Mouse (Mus musculus) stomach, embryonic 15.5 days (tissue): ENCODE measurements at regions not wholly inside any gene's neighbourhood (a gene's known extent, or its start where the extent isn't known, plus 50 kb on each side); places are given as distances from the start of the nearest gene placed in this dataset.

Experiments used
- ATAC-seq: fragments of 200-750 bp; cut with Nextera tagmentation; 2 replicates; pipeline ENCODE4 v1.8.0; 2017; ENCODE audit warnings: low read depth, moderate number of reproducible peaks, moderate TSS enrichment; ENCODE audit not compliant: insufficient read depth, low FRiP score
- H3K27ac ChIP-seq: fragments of 300-500 bp; sonication (generic); 2 replicates; pipeline ENCODE4 v1.5.1; 2015; ENCODE audit warnings: mild to moderate bottlenecking, inconsistent platforms
- H3K27me3 ChIP-seq: fragments of 300-500 bp; sonication (generic); replicated peaks from 2 replicates; pipeline ENCODE4 v1.6.1; 2015; ENCODE audit warnings: inconsistent platforms
- H3K36me3 ChIP-seq: fragments of 300-500 bp; sonication (generic); 2 replicates; pipeline ENCODE4 v1.6.1; 2015; ENCODE audit warnings: inconsistent platforms
- H3K4me1 ChIP-seq: fragments of 300-500 bp; sonication (generic); 2 replicates; pipeline ENCODE4 v1.6.1; 2015; ENCODE audit warnings: inconsistent platforms
- H3K4me2 ChIP-seq: fragments of 300-500 bp; sonication (generic); 2 replicates; pipeline ENCODE4 v1.6.1; 2015; ENCODE audit warnings: mild to moderate bottlenecking, inconsistent platforms
- H3K4me3 ChIP-seq: fragments of 300-500 bp; sonication (generic); replicated peaks from 2 replicates; pipeline ENCODE4 v1.5.1; 2015; ENCODE audit warnings: inconsistent platforms
- H3K9ac ChIP-seq: fragments of 300-500 bp; sonication (generic); 2 replicates; pipeline ENCODE4 v1.6.1; 2015; ENCODE audit warnings: inconsistent platforms
- H3K9me3 ChIP-seq: fragments of 300-500 bp; sonication (generic); 2 replicates; pipeline ENCODE4 v1.6.1; 2016; ENCODE audit warnings: inconsistent platforms
- WGBS: fragments of 180-500 bp; shearing (Covaris S2); methylation state at CpG from one replicate; pipeline ENCODE4 v1.1.7; 2015; 5-methylcytosine and 5-hydroxymethylcytosine counted together

GRCm38 (mm10) chr15:7723202-7723721, 87.4 kb upstream of the Gdnf start:
- H3K27me3 ChIP-seq = no peaks in the 10 kb centered on the region
- H3K4me3 ChIP-seq = no peak overlapping the region
- H3K9me3 ChIP-seq = no peaks in the 10 kb centered on the region
- no peaks in the 10 kb centered on the region for H3K4me1 ChIP-seq
- H3K36me3 ChIP-seq = no peaks in the 10 kb centered on the region
- no peak overlapping the region for H3K9ac ChIP-seq
- H3K27ac ChIP-seq = no peak overlapping the region
- ATAC-seq = no peak
- 29% methylated on average over 5 of the region's 5 CpGs for WGBS
- H3K4me2 ChIP-seq = no peak overlapping the region

DNA sequence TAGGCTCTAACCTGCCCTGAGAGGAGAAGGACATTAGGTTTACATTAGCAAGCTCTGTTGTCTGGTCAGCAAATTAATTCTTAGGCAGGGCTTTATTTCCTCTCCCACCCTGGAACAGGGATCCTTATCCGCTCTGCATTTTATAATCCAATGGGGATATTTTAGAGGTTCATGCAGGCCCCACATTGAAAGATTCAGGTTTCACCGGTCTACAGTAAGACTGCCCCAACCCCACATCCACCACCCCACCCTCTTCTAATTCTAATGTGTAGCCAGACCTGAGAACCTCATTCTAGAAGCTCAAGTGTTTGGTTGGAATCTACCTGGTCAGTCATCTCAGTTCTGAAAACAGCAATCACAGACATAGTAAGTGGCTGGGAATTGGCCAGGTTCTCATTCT, 86.9 kb upstream of the Gdnf start:
- no peak overlapping the region for H3K9ac ChIP-seq
- H3K27ac ChIP-seq = no peak overlapping the region
- H3K36me3 ChIP-seq = no peaks in the 10 kb centered on the region
- H3K4me3 ChIP-seq = no peak overlapping the region
- WGBS = 69% methylated on average over 2 of the region's 2 CpGs
- no peaks in the 10 kb centered on the region for H3K27me3 ChIP-seq
- H3K4me1 ChIP-seq = no peaks in the 10 kb centered on the region
- no peak overlapping the region for H3K4me2 ChIP-seq
- no peaks in the 10 kb centered on the region for H3K9me3 ChIP-seq
- ATAC-seq = no peak

GRCm38 (mm10) chr15:7725505-7725904, 85.1 kb upstream of the Gdnf start:
- ATAC-seq = no peak
- H3K27ac ChIP-seq = no peak overlapping the region
- H3K36me3 ChIP-seq = no peaks in the 10 kb centered on the region
- H3K4me2 ChIP-seq = no peak overlapping the region
- H3K4me3 ChIP-seq = no peak overlapping the region
- H3K4me1 ChIP-seq = no peaks in the 10 kb centered on the region
- no peaks in the 10 kb centered on the region for H3K27me3 ChIP-seq
- H3K9ac ChIP-seq = no peak overlapping the region
- no peaks in the 10 kb centered on the region for H3K9me3 ChIP-seq
- WGBS = 49% methylated on average over 4 of the region's 4 CpGs

DNA sequence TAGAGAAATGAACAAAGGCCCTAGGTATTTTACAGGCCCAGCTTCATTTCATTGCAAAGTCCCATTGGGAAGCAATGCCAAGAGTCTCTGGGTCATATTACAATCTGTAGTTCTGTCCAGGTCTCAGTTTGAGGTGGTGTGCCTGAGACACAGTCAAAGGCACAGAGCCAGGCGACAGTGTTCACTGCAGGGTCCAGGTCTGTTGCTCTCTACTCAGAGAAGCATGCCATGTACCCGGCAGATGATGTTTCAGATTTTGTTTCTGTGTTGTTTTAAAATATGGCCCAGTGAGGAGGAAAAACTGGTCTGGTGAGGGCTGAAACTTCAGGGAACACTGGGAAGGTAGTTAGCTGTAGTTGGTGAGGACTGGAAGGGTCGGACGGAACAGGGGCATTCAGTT, 63.1 kb upstream of the Gdnf start:
- H3K27ac ChIP-seq = no peak overlapping the region
- no peaks in the 10 kb centered on the region for H3K36me3 ChIP-seq
- WGBS = 86% methylated on average over 4 of the region's 4 CpGs
- H3K27me3 ChIP-seq = no peaks in the 10 kb centered on the region
- H3K4me3 ChIP-seq = no peak overlapping the region
- H3K9ac ChIP-seq = no peak overlapping the region
- ATAC-seq = no peak
- no peak overlapping the region for H3K4me2 ChIP-seq
- H3K4me1 ChIP-seq = no peaks in the 10 kb centered on the region
- H3K9me3 ChIP-seq = no peaks in the 10 kb centered on the region

GRCm38 (mm10) chr15:7750441-7750840, 60.2 kb upstream of the Gdnf start:
- no peaks in the 10 kb centered on the region for H3K27me3 ChIP-seq
- no peaks in the 10 kb centered on the region for H3K36me3 ChIP-seq
- H3K9me3 ChIP-seq = no peaks in the 10 kb centered on the region
- 83% methylated on average over 5 of the region's 5 CpGs for WGBS
- H3K4me2 ChIP-seq = no peak overlapping the region
- ATAC-seq = no peak
- no peak overlapping the region for H3K9ac ChIP-seq
- no peak overlapping the region for H3K27ac ChIP-seq
- H3K4me3 ChIP-seq = no peak overlapping the region
- no peaks in the 10 kb centered on the region for H3K4me1 ChIP-seq
